Mouse (Mus musculus) embryonic facial prominence, embryonic 14.5 days (tissue): ENCODE data around the gene Ppp1cb. TPM values are rescaled to one million over a fixed set of nuclear protein-coding genes. Genes with fewer than 3 reads are reported as not detected.

Experiments
- ATAC-seq: fragments of 200-750 bp; cut with Nextera tagmentation; 2 replicates; pipeline ENCODE4 v1.8.0; 2017; ENCODE audit warnings: low read depth, moderate number of reproducible peaks, moderate TSS enrichment
- DNase-seq: peaks from one replicate; pipeline ENCODE4 v3.0.0-alpha.2; 2015; ENCODE audit warnings: low spot score
- H3K27ac ChIP-seq: fragments of 300-500 bp; sonication (generic); replicated peaks from 2 replicates; pipeline ENCODE4 v1.5.1; 2014; ENCODE audit warnings: low read depth, mild to moderate bottlenecking, low read length, moderate library complexity
- H3K27me3 ChIP-seq: fragments of 300-500 bp; sonication (generic); replicated peaks from 2 replicates; pipeline ENCODE4 v1.6.1; 2014; ENCODE audit warnings: low read length; ENCODE audit not compliant: control insufficient read depth, insufficient read depth
- H3K36me3 ChIP-seq: fragments of 300-500 bp; sonication (generic); 2 replicates; pipeline ENCODE4 v1.6.1; 2014; ENCODE audit warnings: low read length, mixed read lengths; ENCODE audit not compliant: control insufficient read depth, insufficient read depth
- H3K4me1 ChIP-seq: fragments of 300-500 bp; sonication (generic); 2 replicates; pipeline ENCODE4 v1.6.1; 2014; ENCODE audit warnings: antibody characterized with exemption, low read length; ENCODE audit not compliant: control insufficient read depth, insufficient read depth
- H3K4me2 ChIP-seq: fragments of 300-500 bp; sonication (generic); 2 replicates; pipeline ENCODE4 v1.6.1; 2014; ENCODE audit warnings: low read depth, mild to moderate bottlenecking, low read length, moderate library complexity, mixed read lengths
- H3K4me3 ChIP-seq: fragments of 300-500 bp; sonication (generic); 2 replicates; pipeline ENCODE4 v1.5.1; 2014; ENCODE audit warnings: low read depth, mild to moderate bottlenecking, low read length
- H3K9ac ChIP-seq: fragments of 300-500 bp; sonication (generic); 2 replicates; pipeline ENCODE4 v1.6.1; 2014; ENCODE audit warnings: low read depth, mild to moderate bottlenecking, low read length, moderate library complexity, mixed read lengths
- H3K9me3 ChIP-seq: fragments of 300-500 bp; sonication (generic); 2 replicates; pipeline ENCODE4 v1.6.1; 2016; ENCODE audit warnings: low read length; ENCODE audit not compliant: control insufficient read depth
- WGBS: fragments of 180-500 bp; shearing (Covaris S2); extraction: QIAGEN DNeasy Blood & Tissue Kit; methylation state at CpG from one replicate; pipeline ENCODE4 v1.1.7; 2014; 5-methylcytosine and 5-hydroxymethylcytosine counted together
- polyA plus RNA-seq: library from polyadenylated mRNA; unstranded; fragments of >200 nt; fragmentation: Nextera tagmentation; extraction: Ambion mirVana; gene quantifications from 2 replicates; pipeline ENCODE4 v1.2.1, GENCODE M21; 2014

Gene Ppp1cb
- polyA plus RNA-seq, 1 experiment from 2014 or later = 221 TPM

DNA sequence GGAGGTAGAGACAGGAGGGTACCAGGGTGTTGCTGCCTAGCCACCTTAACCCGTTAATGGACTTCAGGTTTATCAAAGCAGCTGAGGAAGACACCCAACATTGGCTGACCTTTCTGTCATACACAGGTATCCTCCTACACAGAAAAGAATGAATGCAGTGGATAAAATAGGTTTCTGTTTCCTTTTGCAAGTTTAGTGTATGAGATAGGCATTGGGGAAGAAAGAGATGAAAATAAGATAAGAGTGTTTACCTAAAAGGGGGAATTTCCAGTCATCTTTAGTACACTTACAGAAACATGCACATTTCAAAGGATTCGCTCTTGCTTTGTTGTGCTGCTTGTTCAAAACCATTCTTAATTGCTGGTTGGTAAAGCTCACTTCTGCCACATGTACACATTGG, 29.4 kb downstream of the Ppp1cb start:
- ATAC-seq = no peak
- Histone ChIP-seq H3K9ac (no peak overlapping the region), H3K27ac (no peak overlapping the region), H3K27me3 (no peaks in the 10 kb centered on the region), H3K4me3 (no peak overlapping the region), H3K4me1 (no peaks in the 10 kb centered on the region), H3K36me3 (peaks cover 83% of the 10 kb centered on the region), H3K9me3 (no peaks in the 10 kb centered on the region), H3K4me2 (no peak overlapping the region)
- 87% methylated on average over 2 of the region's 2 CpGs for WGBS
- DNase-seq = no peak

DNA sequence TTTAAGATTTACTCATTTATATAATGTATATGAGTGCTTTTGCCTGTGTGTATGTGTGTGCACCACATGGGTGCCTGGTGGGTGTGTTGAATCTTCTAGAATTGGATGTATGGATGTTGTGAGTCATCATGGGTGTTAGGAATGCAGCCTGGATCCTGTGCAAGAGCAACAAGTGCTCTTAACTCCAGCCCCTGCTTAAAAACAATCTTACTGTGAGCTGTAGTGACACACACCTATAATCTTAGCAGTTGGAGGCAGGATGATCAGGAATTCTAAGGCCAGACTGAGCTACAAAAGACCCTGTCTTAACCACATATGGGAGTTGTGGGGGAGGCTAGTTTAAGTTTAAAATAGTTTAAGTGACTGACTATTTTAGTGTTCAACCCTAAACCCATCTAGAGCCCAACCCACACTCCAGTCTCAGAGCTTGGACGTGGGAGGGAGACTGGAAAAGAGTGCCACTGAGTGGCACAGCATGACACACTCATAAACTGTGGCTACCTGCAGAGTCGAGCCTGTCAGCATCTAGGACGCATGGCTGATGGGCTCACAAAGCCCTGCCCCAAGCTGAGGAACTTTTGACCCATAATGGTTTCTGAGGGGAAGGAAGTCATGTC, 35.5 kb downstream of the Ppp1cb start:
- peaks cover 69% of the 10 kb centered on the region for H3K36me3 ChIP-seq

DNA sequence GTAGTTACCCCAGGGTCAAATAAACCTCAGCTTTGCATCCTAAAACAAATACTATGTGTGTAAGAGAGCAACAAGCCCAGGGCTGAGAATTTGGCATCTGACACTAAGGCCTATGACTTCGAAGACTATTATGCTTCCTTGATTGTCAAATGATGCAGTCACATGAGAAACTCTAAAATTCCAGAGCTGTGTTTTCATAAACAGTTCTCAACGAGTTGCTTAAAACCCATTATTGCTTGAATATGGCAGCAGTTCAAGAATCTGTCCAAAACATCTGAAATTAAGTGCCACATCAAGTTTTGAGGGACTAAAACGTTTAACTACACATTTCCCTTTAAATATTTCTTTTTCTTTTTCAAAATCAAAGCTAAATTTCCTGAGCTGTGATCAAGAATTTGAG, 50.1 kb downstream of the Ppp1cb start:
- 56% methylated on average over 3 of the region's 3 CpGs for WGBS

More for the DNA sequence above, 35.5 kb downstream of the Ppp1cb start:
- Histone ChIP-seq H3K27ac (no peak overlapping the region), H3K4me3 (no peak overlapping the region), H3K9me3 (no peaks in the 10 kb centered on the region), H3K9ac (no peak overlapping the region), H3K27me3 (no peaks in the 10 kb centered on the region), H3K4me2 (no peak overlapping the region), H3K4me1 (no peaks in the 10 kb centered on the region)
- DNase-seq (no peak), ATAC-seq (no peak)
- 81% methylated on average over 3 of the region's 3 CpGs for WGBS

DNA sequence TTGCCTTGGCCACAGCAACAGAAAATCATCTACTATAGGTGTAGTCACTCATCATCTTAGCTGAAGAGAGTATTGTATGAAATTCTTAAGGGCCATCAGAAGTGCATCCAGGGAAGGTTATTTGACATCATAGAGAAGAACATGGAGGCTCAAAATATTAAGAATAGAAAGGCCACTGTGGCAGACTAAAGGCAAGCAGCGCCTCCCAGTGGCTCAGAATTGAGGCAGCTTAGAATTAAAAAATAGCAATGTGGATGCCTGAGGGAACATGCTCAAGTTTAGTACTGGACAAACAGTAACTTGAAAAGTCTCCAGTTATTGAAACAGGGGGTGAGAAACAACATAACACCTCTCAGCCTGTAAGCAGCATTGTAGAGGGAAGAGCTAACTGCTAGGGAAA, 61.7 kb downstream of the Ppp1cb start:
- H3K27ac ChIP-seq = no peak overlapping the region
- H3K4me1 ChIP-seq = no peaks in the 10 kb centered on the region
- WGBS = 50% methylated on average over 1 of the region's 1 CpGs
- H3K27me3 ChIP-seq = no peaks in the 10 kb centered on the region
- H3K36me3 ChIP-seq = no peaks in the 10 kb centered on the region
- ATAC-seq (no peak), DNase-seq (no peak)
- no peak overlapping the region for H3K9ac ChIP-seq
- no peaks in the 10 kb centered on the region for H3K9me3 ChIP-seq
- no peak overlapping the region for H3K4me3 ChIP-seq
- no peak overlapping the region for H3K4me2 ChIP-seq

More for the DNA sequence above, 50.1 kb downstream of the Ppp1cb start:
- H3K27me3 ChIP-seq = no peaks in the 10 kb centered on the region
- no peak overlapping the region for H3K9ac ChIP-seq
- no peak overlapping the region for H3K4me3 ChIP-seq
- H3K4me2 ChIP-seq = no peak overlapping the region
- ATAC-seq = no peak
- H3K9me3 ChIP-seq = no peaks in the 10 kb centered on the region
- peak; percentile 30 for DNase-seq
- H3K27ac ChIP-seq = no peak overlapping the region
- H3K4me1 ChIP-seq = no peaks in the 10 kb centered on the region
- peaks cover 8% of the 10 kb centered on the region; the same call in 1 of the 2 replicates for H3K36me3 ChIP-seq

DNA sequence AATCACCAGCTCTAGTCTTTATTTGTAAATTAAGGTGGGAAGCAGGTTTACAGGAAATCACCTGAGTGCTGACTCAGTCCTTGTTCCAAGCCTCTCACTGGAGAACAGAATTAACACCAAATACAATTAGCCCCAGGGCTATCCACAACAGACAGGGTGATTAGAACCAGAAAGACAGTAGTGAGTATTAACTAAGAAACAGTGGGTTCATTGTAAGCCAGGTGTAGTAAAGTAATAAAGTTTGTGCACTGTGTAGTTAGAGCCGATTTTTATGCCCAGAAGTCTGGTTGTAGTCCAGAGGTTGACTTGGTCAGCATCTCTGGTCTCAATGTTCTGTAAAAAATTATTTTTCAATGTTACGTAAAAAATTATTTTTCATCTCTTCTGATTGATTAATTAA, 90.8 kb downstream of the Ppp1cb start:
- H3K4me1 ChIP-seq = no peaks in the 10 kb centered on the region
- no peaks in the 10 kb centered on the region for H3K27me3 ChIP-seq
- DNase-seq = no peak
- ATAC-seq = no peak
- H3K4me2 ChIP-seq = no peak overlapping the region
- no peak overlapping the region for H3K27ac ChIP-seq
- WGBS = 76% methylated on average over 2 of the region's 2 CpGs
- H3K9me3 ChIP-seq = no peaks in the 10 kb centered on the region
- no peak overlapping the region for H3K4me3 ChIP-seq
- H3K9ac ChIP-seq = no peak overlapping the region
- no peaks in the 10 kb centered on the region for H3K36me3 ChIP-seq

DNA sequence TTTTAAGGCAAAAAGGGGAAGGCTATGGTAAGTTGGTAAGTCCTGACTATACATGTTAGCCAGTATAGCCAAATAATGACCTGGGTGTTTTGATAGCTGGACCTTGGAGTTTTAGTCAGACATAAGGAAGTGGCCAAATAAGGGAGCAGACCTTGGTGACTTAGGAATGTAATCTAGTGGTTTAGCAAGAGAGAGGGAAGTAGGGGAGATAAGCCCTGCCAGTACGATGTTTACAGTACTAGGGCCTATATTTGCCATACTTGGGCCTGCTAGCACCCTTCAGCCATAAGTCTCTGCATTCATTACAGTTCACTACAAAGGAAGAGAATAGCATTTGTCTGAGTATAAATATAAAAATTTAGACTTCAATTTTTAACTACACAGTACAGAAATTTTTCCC, 106.1 kb downstream of the Ppp1cb start:
- DNase-seq = no peak
- no peaks in the 10 kb centered on the region for H3K9me3 ChIP-seq
- no peak for ATAC-seq
- no peaks in the 10 kb centered on the region for H3K4me1 ChIP-seq
- 78% methylated on average over 1 of the region's 1 CpGs for WGBS
- no peak overlapping the region for H3K4me3 ChIP-seq
- H3K27ac ChIP-seq = no peak overlapping the region
- H3K27me3 ChIP-seq = no peaks in the 10 kb centered on the region
- no peak overlapping the region for H3K9ac ChIP-seq
- no peak overlapping the region for H3K4me2 ChIP-seq
- H3K36me3 ChIP-seq = no peaks in the 10 kb centered on the region

Other genes with a start within 250 kb of the Ppp1cb start
- gene Plb1, start 226.1 kb upstream of the Ppp1cb start, polyA plus RNA-seq = 1.5 and 2.4 TPM in 2 replicates
- gene Yes1, start 152.3 kb downstream of the Ppp1cb start, polyA plus RNA-seq = 31.5 and 32.2 TPM in 2 replicates